Mouse (Mus musculus): ENCODE results near the gene Lect2. TPM values are rescaled to one million over a fixed set of nuclear protein-coding genes. Genes with fewer than 3 reads are reported as not detected.

Lect2 gene
- polyA plus RNA-seq, 1 experiment from 2014 or later = not detected

GRCm38 (mm10) chr13:56566336-56566735, 18.0 kb upstream of the Lect2 start:
- no peak overlapping the region for H3K4me3 ChIP-seq (ENCODE audit: low read depth, low read length)
- DNase-seq (ENCODE audit: low spot score) = no peak
- no peaks in the 10 kb centered on the region for H3K9me3 ChIP-seq (ENCODE audit: control insufficient read depth, low read length)
- 89% methylated on average over 10 of the region's 10 CpGs for WGBS
- H3K27me3 ChIP-seq (ENCODE audit: control insufficient read depth, insufficient read depth, low read length) = no peaks in the 10 kb centered on the region
- H3K27ac ChIP-seq (ENCODE audit: low read depth, low read length) = no peak overlapping the region
- H3K4me2 ChIP-seq (ENCODE audit: low read depth, low read length, severe bottlenecking) = no peak overlapping the region
- ATAC-seq (replicated peaks; ENCODE audit: low FRiP score) = no peak
- H3K9ac ChIP-seq (ENCODE audit: low read length) = no peak overlapping the region
- no peaks in the 10 kb centered on the region for H3K36me3 ChIP-seq (ENCODE audit: control insufficient read depth, insufficient read depth, low read length)
- no peaks in the 10 kb centered on the region for H3K4me1 ChIP-seq (replicated peaks; ENCODE audit: control insufficient read depth, insufficient read depth, low read length)

- no peak overlapping the region for H3K4me3 ChIP-seq (ENCODE audit: low read depth, low read length)
- H3K27ac ChIP-seq (ENCODE audit: low read depth, low read length) = no peak overlapping the region
- DNase-seq (ENCODE audit: low spot score) (peak; percentile 67), ATAC-seq (replicated peaks; ENCODE audit: low FRiP score) (no peak)
- 37% methylated on average over 6 of the region's 6 CpGs for WGBS
- H3K4me1 ChIP-seq (replicated peaks; ENCODE audit: control insufficient read depth, insufficient read depth, low read length) = no peaks in the 10 kb centered on the region
- H3K9ac ChIP-seq (ENCODE audit: low read length) = no peak overlapping the region
- no peaks in the 10 kb centered on the region for H3K27me3 ChIP-seq (ENCODE audit: control insufficient read depth, insufficient read depth, low read length)
- no peak overlapping the region for H3K4me2 ChIP-seq (ENCODE audit: low read depth, low read length, severe bottlenecking)
- H3K9me3 ChIP-seq (ENCODE audit: control insufficient read depth, low read length) = no peaks in the 10 kb centered on the region
- H3K36me3 ChIP-seq (ENCODE audit: control insufficient read depth, insufficient read depth, low read length) = no peaks in the 10 kb centered on the region
Measured at GRCm38 (mm10) chr13:56563075-56563474, 14.8 kb upstream of the Lect2 start.

GRCm38 (mm10) chr13:56561129-56561528, 12.8 kb upstream of the Lect2 start:
- no peaks in the 10 kb centered on the region for H3K27me3 ChIP-seq (ENCODE audit: control insufficient read depth, insufficient read depth, low read length)
- no peak for DNase-seq (ENCODE audit: low spot score)
- no peak for ATAC-seq (replicated peaks; ENCODE audit: low FRiP score)
- H3K4me1 ChIP-seq (replicated peaks; ENCODE audit: control insufficient read depth, insufficient read depth, low read length) = no peaks in the 10 kb centered on the region
- no peak overlapping the region for H3K4me3 ChIP-seq (ENCODE audit: low read depth, low read length)
- H3K9me3 ChIP-seq (ENCODE audit: control insufficient read depth, low read length) = no peaks in the 10 kb centered on the region
- H3K27ac ChIP-seq (ENCODE audit: low read depth, low read length) = no peak overlapping the region
- 70% methylated on average over 8 of the region's 8 CpGs for WGBS
- H3K4me2 ChIP-seq (ENCODE audit: low read depth, low read length, severe bottlenecking) = no peak overlapping the region
- no peak overlapping the region for H3K9ac ChIP-seq (ENCODE audit: low read length)
- H3K36me3 ChIP-seq (ENCODE audit: control insufficient read depth, insufficient read depth, low read length) = no peaks in the 10 kb centered on the region

GRCm38 (mm10) chr13:56559841-56560370, 11.6 kb upstream of the Lect2 start:
- WGBS = 85% methylated on average over 6 of the region's 6 CpGs
- H3K4me2 ChIP-seq (ENCODE audit: low read depth, low read length, severe bottlenecking) = no peak overlapping the region
- ATAC-seq (replicated peaks; ENCODE audit: low FRiP score) (no peak), DNase-seq (ENCODE audit: low spot score) (no peak)
- no peaks in the 10 kb centered on the region for H3K4me1 ChIP-seq (replicated peaks; ENCODE audit: control insufficient read depth, insufficient read depth, low read length)
- no peaks in the 10 kb centered on the region for H3K9me3 ChIP-seq (ENCODE audit: control insufficient read depth, low read length)
- H3K27me3 ChIP-seq (ENCODE audit: control insufficient read depth, insufficient read depth, low read length) = no peaks in the 10 kb centered on the region
- no peak overlapping the region for H3K9ac ChIP-seq (ENCODE audit: low read length)
- no peak overlapping the region for H3K4me3 ChIP-seq (ENCODE audit: low read depth, low read length)
- H3K36me3 ChIP-seq (ENCODE audit: control insufficient read depth, insufficient read depth, low read length) = no peaks in the 10 kb centered on the region
- H3K27ac ChIP-seq (ENCODE audit: low read depth, low read length) = no peak overlapping the region

- no peak overlapping the region for H3K4me3 ChIP-seq (ENCODE audit: low read depth, low read length)
- ATAC-seq (replicated peaks; ENCODE audit: low FRiP score) (no peak), DNase-seq (ENCODE audit: low spot score) (no peak)
- peaks cover 3% of the 10 kb centered on the region; the same call in 1 of the 2 replicates for H3K4me1 ChIP-seq (replicated peaks; ENCODE audit: control insufficient read depth, insufficient read depth, low read length)
- WGBS = 43% methylated on average over 3 of the region's 3 CpGs
- H3K4me2 ChIP-seq (ENCODE audit: low read depth, low read length, severe bottlenecking) = no peak overlapping the region
- no peaks in the 10 kb centered on the region for H3K27me3 ChIP-seq (ENCODE audit: control insufficient read depth, insufficient read depth, low read length)
- no peak overlapping the region for H3K27ac ChIP-seq (ENCODE audit: low read depth, low read length)
- no peaks in the 10 kb centered on the region for H3K9me3 ChIP-seq (ENCODE audit: control insufficient read depth, low read length)
- no peak overlapping the region for H3K9ac ChIP-seq (ENCODE audit: low read length)
- no peaks in the 10 kb centered on the region for H3K36me3 ChIP-seq (ENCODE audit: control insufficient read depth, insufficient read depth, low read length)
Measured at GRCm38 (mm10) chr13:56558811-56559210, 10.5 kb upstream of the Lect2 start.

- DNase-seq (ENCODE audit: low spot score) (no peak), ATAC-seq (replicated peaks; ENCODE audit: low FRiP score) (no peak)
- no peaks in the 10 kb centered on the region for H3K36me3 ChIP-seq (ENCODE audit: control insufficient read depth, insufficient read depth, low read length)
- no peak overlapping the region for H3K4me3 ChIP-seq (ENCODE audit: low read depth, low read length)
- peaks cover 3% of the 10 kb centered on the region; the same call in 1 of the 2 replicates for H3K4me1 ChIP-seq (replicated peaks; ENCODE audit: control insufficient read depth, insufficient read depth, low read length)
- no peaks in the 10 kb centered on the region for H3K9me3 ChIP-seq (ENCODE audit: control insufficient read depth, low read length)
- no peak overlapping the region for H3K27ac ChIP-seq (ENCODE audit: low read depth, low read length)
- 89% methylated on average over 3 of the region's 3 CpGs for WGBS
- H3K9ac ChIP-seq (ENCODE audit: low read length) = no peak overlapping the region
- H3K27me3 ChIP-seq (ENCODE audit: control insufficient read depth, insufficient read depth, low read length) = no peaks in the 10 kb centered on the region
- H3K4me2 ChIP-seq (ENCODE audit: low read depth, low read length, severe bottlenecking) = no peak overlapping the region
Measured at GRCm38 (mm10) chr13:56556701-56557100, 8.4 kb upstream of the Lect2 start.

GRCm38 (mm10) chr13:56555957-56556356, 7.7 kb upstream of the Lect2 start:
- DNase-seq (ENCODE audit: low spot score) = no peak
- Histone ChIP-seq H3K9me3 (ENCODE audit: control insufficient read depth, low read length) (no peaks in the 10 kb centered on the region), H3K36me3 (ENCODE audit: control insufficient read depth, insufficient read depth, low read length) (no peaks in the 10 kb centered on the region), H3K27ac (ENCODE audit: low read depth, low read length) (no peak overlapping the region), H3K4me3 (ENCODE audit: low read depth, low read length) (no peak overlapping the region), H3K4me1 (replicated peaks; ENCODE audit: control insufficient read depth, insufficient read depth, low read length) (peaks cover 3% of the 10 kb centered on the region; the same call in 1 of the 2 replicates), H3K4me2 (ENCODE audit: low read depth, low read length, severe bottlenecking) (no peak overlapping the region), H3K9ac (ENCODE audit: low read length) (no peak overlapping the region), H3K27me3 (ENCODE audit: control insufficient read depth, insufficient read depth, low read length) (no peaks in the 10 kb centered on the region)
- WGBS = 20% methylated on average over 1 of the region's 1 CpGs
- no peak for ATAC-seq (replicated peaks; ENCODE audit: low FRiP score)

GRCm38 (mm10) chr13:56554409-56554808, 6.1 kb upstream of the Lect2 start:
- H3K9me3 ChIP-seq (ENCODE audit: control insufficient read depth, low read length) = no peaks in the 10 kb centered on the region
- H3K36me3 ChIP-seq (ENCODE audit: control insufficient read depth, insufficient read depth, low read length) = no peaks in the 10 kb centered on the region
- 7% methylated on average over 2 of the region's 2 CpGs for WGBS
- peaks cover 3% of the 10 kb centered on the region; the same call in 1 of the 2 replicates for H3K4me1 ChIP-seq (replicated peaks; ENCODE audit: control insufficient read depth, insufficient read depth, low read length)
- DNase-seq (ENCODE audit: low spot score) (peak; percentile 80), ATAC-seq (replicated peaks; ENCODE audit: low FRiP score) (0 out of 2 replicates have a peak, but pooled peaks have one; percentile 12)
- H3K27ac ChIP-seq (ENCODE audit: low read depth, low read length) = no peak overlapping the region
- no peaks in the 10 kb centered on the region for H3K27me3 ChIP-seq (ENCODE audit: control insufficient read depth, insufficient read depth, low read length)
- no peak overlapping the region for H3K9ac ChIP-seq (ENCODE audit: low read length)
- H3K4me3 ChIP-seq (ENCODE audit: low read depth, low read length) = no peak overlapping the region
- H3K4me2 ChIP-seq (ENCODE audit: low read depth, low read length, severe bottlenecking) = no peak overlapping the region

GRCm38 (mm10) chr13:56553923-56554322, 5.6 kb upstream of the Lect2 start:
- peak; percentile 29 for DNase-seq (ENCODE audit: low spot score)
- Histone ChIP-seq H3K4me2 (ENCODE audit: low read depth, low read length, severe bottlenecking) (no peak overlapping the region), H3K27ac (ENCODE audit: low read depth, low read length) (no peak overlapping the region), H3K9me3 (ENCODE audit: control insufficient read depth, low read length) (no peaks in the 10 kb centered on the region), H3K9ac (ENCODE audit: low read length) (no peak overlapping the region), H3K4me3 (ENCODE audit: low read depth, low read length) (no peak overlapping the region), H3K4me1 (replicated peaks; ENCODE audit: control insufficient read depth, insufficient read depth, low read length) (peaks cover 3% of the 10 kb centered on the region; the same call in 1 of the 2 replicates), H3K27me3 (ENCODE audit: control insufficient read depth, insufficient read depth, low read length) (no peaks in the 10 kb centered on the region), H3K36me3 (ENCODE audit: control insufficient read depth, insufficient read depth, low read length) (no peaks in the 10 kb centered on the region)
- 43% methylated on average over 2 of the region's 2 CpGs for WGBS
- no peak for ATAC-seq (replicated peaks; ENCODE audit: low FRiP score)

Measured in forebrain, embryonic 11.5 days (tissue).